Mouse (Mus musculus) MEL (cell line): ENCODE results near the gene Dhrs1. TPM values are rescaled to one million over a fixed set of nuclear protein-coding genes. Genes with fewer than 3 reads are reported as not detected.

Source experiments
- DNase-seq: peaks from one replicate; pipeline ENCODE4 v3.0.0; 2011; ENCODE audit warnings: low read depth, low spot score
- H3K27ac ChIP-seq: 2 replicates; pipeline ENCODE4 v1.5.1; 2012; ENCODE audit warnings: low read depth, mild to moderate bottlenecking, control low read depth, low read length, moderate library complexity; ENCODE audit not compliant: control insufficient read depth
- H3K27me3 ChIP-seq, 2 experiments: fragments of 150-350 bp in 1 of 2; sonication (generic) in 1 of 2; 2 replicates each; pipeline ENCODE4 v1.6.1; 2012; ENCODE audit warnings: low read length in 2 of 2, mild to moderate bottlenecking in 2 of 2, improper control_type of control experiment in 1 of 2, moderate library complexity in 1 of 2; ENCODE audit not compliant: insufficient read depth in 2 of 2, control insufficient read depth in 1 of 2
- H3K36me3 ChIP-seq, 2 experiments: 2 replicates each; pipeline ENCODE4 v1.6.1; 2012 to 2014; ENCODE audit warnings: low read length in 2 of 2, improper control_type of control experiment in 1 of 2, inconsistent platforms in 1 of 2, mild to moderate bottlenecking in 1 of 2; ENCODE audit not compliant: insufficient read depth in 2 of 2, control insufficient read depth in 1 of 2
- H3K4me1 ChIP-seq, 2 experiments: fragments of 150-350 bp in 1 of 2; sonication (generic) in 1 of 2; 2 replicates each; pipeline ENCODE4 v1.6.1; 2012; ENCODE audit warnings: low read length in 2 of 2, improper control_type of control experiment in 1 of 2, mild to moderate bottlenecking in 1 of 2; ENCODE audit not compliant: insufficient read depth in 2 of 2, control insufficient read depth in 1 of 2
- H3K4me3 ChIP-seq, 2 experiments: fragments of 150-350 bp in 1 of 2; sonication (generic) in 1 of 2; 2 replicates each; pipeline ENCODE4 v1.5.1; 2012; ENCODE audit warnings: low read depth in 2 of 2, low read length in 2 of 2, mild to moderate bottlenecking in 2 of 2, moderate library complexity in 2 of 2, control low read depth in 1 of 2, improper control_type of control experiment in 1 of 2; ENCODE audit not compliant: control insufficient read depth in 1 of 2, insufficient read depth in 1 of 2
- H3K79me2 ChIP-seq: 2 replicates; pipeline ENCODE4 v1.6.1; 2012; ENCODE audit warnings: mild to moderate bottlenecking, low read length, moderate library complexity; ENCODE audit not compliant: control insufficient read depth, poor library complexity, insufficient read depth
- H3K9ac ChIP-seq: 2 replicates; pipeline ENCODE4 v1.6.1; 2012; ENCODE audit warnings: low read depth, mild to moderate bottlenecking, control low read depth, low read length, moderate library complexity; ENCODE audit not compliant: control insufficient read depth, poor library complexity, severe bottlenecking
- H3K9me3 ChIP-seq: fragments of 150-350 bp; sonication (generic); replicated peaks from 2 replicates; pipeline ENCODE4 v1.6.1; 2012; ENCODE audit warnings: mild to moderate bottlenecking, low read length, improper control_type of control experiment, moderate library complexity; ENCODE audit not compliant: insufficient read depth
- CHD1 ChIP-seq: IDR thresholded peaks from 2 replicates; pipeline ENCODE4 v1.6.1; 2012; ENCODE audit warnings: low read depth, mild to moderate bottlenecking, inconsistent platforms, low read length, improper control_type of control experiment
- GABPA ChIP-seq: IDR thresholded peaks from 2 replicates; pipeline ENCODE4 v1.6.1; 2012; ENCODE audit warnings: low read depth, mild to moderate bottlenecking, inconsistent platforms, low read length, improper control_type of control experiment, moderate library complexity
- GATA1 ChIP-seq: IDR thresholded peaks from 2 replicates; pipeline ENCODE4 v1.6.1; 2011; ENCODE audit warnings: low read depth, low read length, improper control_type of control experiment
- HCFC1 ChIP-seq: IDR thresholded peaks from 2 replicates; pipeline ENCODE4 v1.6.1; 2012; ENCODE audit warnings: low read depth, mild to moderate bottlenecking, inconsistent platforms, low read length, improper control_type of control experiment, moderate library complexity
- MAZ ChIP-seq: IDR thresholded peaks from 2 replicates; pipeline ENCODE4 v1.6.1; 2012; ENCODE audit warnings: low read depth, mild to moderate bottlenecking, inconsistent platforms, low read length, improper control_type of control experiment
- MEF2A ChIP-seq: IDR thresholded peaks from 2 replicates; pipeline ENCODE4 v1.6.1; 2014; ENCODE audit warnings: low read depth, mild to moderate bottlenecking, inconsistent platforms, low read length, improper control_type of control experiment; ENCODE audit not compliant: poor library complexity, insufficient replicate concordance, severe bottlenecking; ENCODE audit errors: extremely low read depth
- MXI1 ChIP-seq: IDR thresholded peaks from 2 replicates; pipeline ENCODE4 v1.6.1; 2011; ENCODE audit warnings: mild to moderate bottlenecking, low read depth, low read length, improper control_type of control experiment
- MYB ChIP-seq: IDR thresholded peaks from 2 replicates; pipeline ENCODE4 v1.6.1; 2011; ENCODE audit warnings: mild to moderate bottlenecking, low read depth, low read length, improper control_type of control experiment
- NRF1 ChIP-seq: IDR thresholded peaks from 2 replicates; pipeline ENCODE4 v1.6.1; 2014; ENCODE audit warnings: low read depth, mild to moderate bottlenecking, inconsistent platforms, low read length, improper control_type of control experiment, moderate library complexity; ENCODE audit not compliant: poor library complexity, insufficient read depth, severe bottlenecking
- POLR2AphosphoS2 ChIP-seq: IDR thresholded peaks from 2 replicates; pipeline ENCODE4 v1.6.1; 2011; ENCODE audit warnings: low read length, improper control_type of control experiment
- POLR2AphosphoS5 ChIP-seq: IDR thresholded peaks from 2 replicates; pipeline ENCODE4 v1.6.1; 2012; ENCODE audit warnings: low read depth, borderline replicate concordance, mild to moderate bottlenecking, inconsistent platforms, low read length, moderate library complexity, mixed read lengths
- SIN3A ChIP-seq: IDR thresholded peaks from 2 replicates; pipeline ENCODE4 v1.6.1; 2012; ENCODE audit warnings: low read length, improper control_type of control experiment, inconsistent platforms
- SMC3 ChIP-seq: IDR thresholded peaks from 2 replicates; pipeline ENCODE4 v1.6.1; 2011; ENCODE audit warnings: low read depth, low read length, improper control_type of control experiment
- TBP ChIP-seq: IDR thresholded peaks from 2 replicates; pipeline ENCODE4 v1.8.0; 2011; ENCODE audit warnings: low read depth, low read length, improper control_type of control experiment
- TCF12 ChIP-seq: IDR thresholded peaks from 2 replicates; pipeline ENCODE4 v1.6.1; 2014; ENCODE audit warnings: low read depth, mild to moderate bottlenecking, inconsistent platforms, low read length, improper control_type of control experiment, moderate library complexity
- UBTF ChIP-seq: IDR thresholded peaks from 2 replicates; pipeline ENCODE4 v1.6.1; 2012; ENCODE audit warnings: low read depth, mild to moderate bottlenecking, inconsistent platforms, low read length, improper control_type of control experiment, moderate library complexity, borderline replicate concordance; ENCODE audit not compliant: insufficient read depth
- USF1 ChIP-seq: IDR thresholded peaks from 2 replicates; pipeline ENCODE4 v1.6.1; 2014; ENCODE audit warnings: low read depth, mild to moderate bottlenecking, inconsistent platforms, low read length, improper control_type of control experiment, moderate library complexity
- ZMIZ1 ChIP-seq: IDR thresholded peaks from 2 replicates; pipeline ENCODE4 v1.6.1; 2012; ENCODE audit warnings: low read depth, mild to moderate bottlenecking, inconsistent platforms, low read length, improper control_type of control experiment, moderate library complexity
- polyA plus RNA-seq, 2 experiments: library from polyadenylated mRNA; stranded (reverse) in 1 of 2; unstranded in 1 of 2; fragments of >175 nt in 1 of 2; fragments of >200 nt in 1 of 2; gene quantifications; 2 replicates each; pipeline versions ENCODE4 v1.2.1 to v1.2.4; 2012; ENCODE audit warnings: low replicate concordance in 2 of 2, low read depth in 1 of 2; ENCODE audit not compliant: insufficient read length in 2 of 2, insufficient read depth in 1 of 2, missing spikeins in 1 of 2
- total RNA-seq: library from RNA; depleted of rRNA; stranded (reverse); fragments of 300-350 nt; gene quantifications from 2 replicates; pipeline ENCODE4 v1.2.3, GENCODE M21; 2012

Dhrs1 gene
- total and polyA plus RNA-seq, 3 experiments = 20.0 to 48.8 TPM; not detected in 1

DNA sequence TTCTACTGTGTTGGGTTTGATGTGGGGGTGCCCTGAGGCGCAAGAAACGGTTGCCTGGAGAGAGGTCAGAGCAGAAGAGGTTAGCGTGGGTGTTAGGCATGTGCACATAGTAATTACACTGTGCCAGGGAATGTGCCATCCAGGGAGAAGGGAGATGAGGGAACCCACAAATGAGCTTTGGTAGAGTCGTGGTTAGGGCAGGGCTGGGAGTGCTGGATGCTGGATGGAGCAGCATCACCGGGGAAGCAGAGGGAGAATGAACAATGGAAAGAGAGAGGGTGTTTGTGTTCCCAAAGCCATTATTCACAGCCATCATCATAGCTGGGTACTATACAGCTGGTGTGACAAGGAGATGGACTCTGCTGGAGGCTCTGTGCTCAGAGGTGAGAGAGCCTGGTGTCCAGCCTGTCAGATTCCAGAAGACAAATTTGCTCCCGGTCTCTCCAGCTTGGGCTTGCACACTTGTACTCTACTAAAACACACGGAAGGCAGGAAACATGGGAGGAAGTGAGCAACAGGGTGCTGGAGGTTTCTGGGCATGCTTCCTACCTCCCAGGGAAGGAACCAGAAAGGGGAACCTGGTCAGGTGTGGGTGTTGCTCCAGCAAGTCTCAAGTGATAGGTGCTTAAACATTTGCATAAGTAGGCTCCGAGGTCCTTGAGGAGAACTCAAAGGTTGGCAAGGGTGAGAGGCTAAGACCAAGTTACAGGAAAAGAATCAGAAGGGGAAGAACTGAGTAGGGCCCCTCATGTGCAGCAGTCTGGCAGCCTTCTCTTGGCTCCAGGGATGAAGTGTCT, 17.4 kb downstream of the Dhrs1 start:
- Histone ChIP-seq H3K36me3 (peaks cover 0 to 33% of the 10 kb centered on the region in 2 experiments; a peak in 2 of 4 replicates), H3K79me2 (no peaks in the 10 kb centered on the region), H3K9ac (no peak overlapping the region), H3K27ac (no peak overlapping the region), H3K9me3 (no peaks in the 10 kb centered on the region), H3K4me1 (peaks cover 22 to 41% of the 10 kb centered on the region in 2 experiments), H3K27me3 (no peaks in the 10 kb centered on the region), H3K4me3 (no peak overlapping the region)
- DNase-seq = no peak
- TF ChIP-seq UBTF = no peak
- TF ChIP-seq TCF12 = no peak
- no peak for TF ChIP-seq GABPA
- TF ChIP-seq NRF1 = no peak
- no peak for TF ChIP-seq SIN3A
- TF ChIP-seq ZMIZ1 = no peak
- TF ChIP-seq POLR2AphosphoS2 = no peak
- TF ChIP-seq USF1 = no peak
- TF ChIP-seq CHD1 = no peak

DNA sequence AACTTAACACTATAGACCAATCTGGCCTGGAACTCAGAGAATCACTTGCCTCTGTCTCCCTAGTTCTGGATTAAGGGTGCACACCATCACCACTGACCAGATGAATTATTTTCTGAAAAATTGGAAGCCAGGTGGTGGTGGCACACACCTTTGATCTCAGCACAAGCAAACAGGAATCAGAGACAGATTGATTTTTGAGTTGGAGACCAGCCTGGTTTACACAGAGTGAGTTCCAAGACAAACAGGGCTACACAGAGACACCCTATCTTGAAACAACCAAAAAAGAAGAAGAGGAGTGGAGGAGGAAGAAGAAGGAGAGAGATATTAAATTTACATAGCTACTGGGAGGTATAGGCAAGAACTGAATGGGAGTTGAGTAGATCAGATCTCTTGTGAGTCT, 19.2 kb downstream of the Dhrs1 start:
- DNase-seq = no peak
- Histone ChIP-seq H3K27ac (no peak overlapping the region), H3K9ac (no peak overlapping the region), H3K4me1 (peaks cover 26 to 46% of the 10 kb centered on the region in 2 experiments), H3K36me3 (peaks cover 0 to 37% of the 10 kb centered on the region in 2 experiments; a peak in 2 of 4 replicates), H3K79me2 (peaks cover 2% of the 10 kb centered on the region; the same call in 1 of the 2 replicates), H3K9me3 (no peaks in the 10 kb centered on the region), H3K27me3 (no peaks in the 10 kb centered on the region), H3K4me3 (no peak overlapping the region)
- TF ChIP-seq MAZ (no peak), TBP (no peak), SMC3 (no peak), NRF1 (no peak), MYB (no peak), HCFC1 (no peak), CHD1 (no peak), MEF2A (no peak), MXI1 (no peak), POLR2AphosphoS5 (no peak), GATA1 (no peak)
